Mouse (Mus musculus) megakaryocyte, adult 5-6 weeks (primary cell): ENCODE data around the gene Kcnk1. TPM values are rescaled to one million over a fixed set of nuclear protein-coding genes. Genes with fewer than 3 reads are reported as not detected.

Experiments used
- ATAC-seq: 2 replicates; pipeline ENCODE4 v1.8.0; 2016; ENCODE audit warnings: mild to moderate bottlenecking, inconsistent platforms; ENCODE audit not compliant: poor library complexity, severe bottlenecking
- total RNA-seq, 2 experiments: library from RNA; stranded (forward) in 1 of 2; stranded (reverse) in 1 of 2; fragments of 153-499, 151-499 nt in 1 of 2; fragments of 221-1000, 200-1000 nt in 1 of 2; gene quantifications; 2 replicates each; pipeline versions ENCODE4 v1.2.3 to v1.2.4; 2015 to 2017

The Kcnk1 gene
- total RNA-seq, 2 experiments from 2014 or later = 0.13 TPM; not detected in 1

GRCm38 (mm10) chr8:126036340-126036739 is 41.4 kb downstream of the Kcnk1 start:
- ATAC-seq = no peak

- no peak for ATAC-seq
Measured at GRCm38 (mm10) chr8:126045751-126046150, 50.8 kb downstream of the Kcnk1 start.

- no peak for ATAC-seq
Measured at GRCm38 (mm10) chr8:126053911-126054310, 58.9 kb downstream of the Kcnk1 start.

GRCm38 (mm10) chr8:126058876-126059275 is 63.9 kb downstream of the Kcnk1 start:
- no peak for ATAC-seq

GRCm38 (mm10) chr8:126062844-126063243 is 67.9 kb downstream of the Kcnk1 start:
- no peak for ATAC-seq

- no peak for ATAC-seq
Measured at GRCm38 (mm10) chr8:126063832-126064409, 69.0 kb downstream of the Kcnk1 start.

GRCm38 (mm10) chr8:126064587-126065145 is 69.7 kb downstream of the Kcnk1 start:
- ATAC-seq = no peak

GRCm38 (mm10) chr8:126067306-126067705 is 72.3 kb downstream of the Kcnk1 start:
- ATAC-seq = no peak

GRCm38 (mm10) chr8:126068136-126068535 is 73.2 kb downstream of the Kcnk1 start:
- no peak for ATAC-seq

GRCm38 (mm10) chr8:126072678-126073077 is 77.7 kb downstream of the Kcnk1 start:
- no peak for ATAC-seq

- no peak for ATAC-seq
Measured at GRCm38 (mm10) chr8:126073141-126073740, 78.3 kb downstream of the Kcnk1 start.

GRCm38 (mm10) chr8:126074111-126074510 is 79.1 kb downstream of the Kcnk1 start:
- ATAC-seq = no peak

- ATAC-seq = peak; percentile 82
Measured at GRCm38 (mm10) chr8:126075400-126075799, 80.4 kb downstream of the Kcnk1 start.

Other genes starting within 250 kb of the Kcnk1 start
- not detected in 2 replicates for gene Pcnx2, start 96.9 kb upstream of the Kcnk1 start, total RNA-seq (2015)
- not detected in 2 replicates for gene Pcnx2, start 96.9 kb upstream of the Kcnk1 start, total RNA-seq (2017)
- not detected in 2 replicates for gene Map3k21, start 84.7 kb upstream of the Kcnk1 start, total RNA-seq (2015)
- not detected in 2 replicates for gene Map3k21, start 84.7 kb upstream of the Kcnk1 start, total RNA-seq (2017)